Mouse (Mus musculus) mature B cell (primary cell): Measurements from ENCODE around the gene Gbgt1.
"Not testable (repeated sequence)": the region's sequence is repeated elsewhere in the genome, so short reads cannot be mapped to it uniquely, and the experiment has no call there.

Experiments
- in situ Hi-C: fragments of 300-500 bp; cut with MboI; formaldehyde crosslinking; loops from 2 replicates; pipeline ENCODE4 v1.14.3; 2019

The Gbgt1 gene

DNA sequence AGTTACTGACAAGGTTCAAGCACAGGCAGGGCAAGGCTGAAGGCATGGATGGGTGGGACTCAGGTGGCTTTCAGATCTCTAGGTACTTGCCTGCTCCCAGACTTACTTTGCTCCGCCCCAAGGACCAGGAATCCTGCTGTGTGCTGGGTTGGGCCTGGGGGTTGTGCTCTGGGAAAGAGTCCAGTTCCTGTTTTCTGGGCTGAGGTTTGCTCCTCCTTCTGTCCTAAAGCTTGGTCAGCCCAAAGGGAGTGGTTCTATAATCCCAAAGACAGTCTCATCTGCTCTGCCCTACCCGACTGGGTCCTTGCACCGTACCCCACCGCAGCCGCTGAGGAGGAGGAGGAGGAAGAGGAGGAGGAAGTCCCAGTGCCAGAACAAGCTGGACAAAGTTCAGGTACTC, at the start of gene Gbgt1:
Gene Gbgt1, plus strand, starts transcription at position 221 of the 400 bp plus-strand sequence.
- in situ Hi-C loops: no loop called here

DNA sequence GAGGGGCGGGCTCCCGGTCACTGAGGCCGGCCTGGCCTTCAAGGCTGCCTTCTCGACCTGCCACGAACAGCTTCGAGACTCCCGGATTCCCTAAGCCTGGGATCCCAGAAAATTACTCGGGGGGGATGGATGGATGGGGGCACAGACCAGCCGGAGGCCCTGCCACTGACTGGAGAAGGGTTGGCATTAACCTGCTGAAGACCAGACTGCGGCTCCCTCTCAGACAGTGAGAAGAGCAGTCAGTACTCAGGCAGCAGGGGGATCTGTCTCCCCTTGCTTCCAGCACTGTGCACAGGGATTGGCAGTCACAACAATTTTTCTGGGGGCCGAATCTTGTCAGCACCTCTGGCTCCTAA, 49.4 kb upstream of the Gbgt1 start:
- in situ Hi-C loops: no loop called here

DNA sequence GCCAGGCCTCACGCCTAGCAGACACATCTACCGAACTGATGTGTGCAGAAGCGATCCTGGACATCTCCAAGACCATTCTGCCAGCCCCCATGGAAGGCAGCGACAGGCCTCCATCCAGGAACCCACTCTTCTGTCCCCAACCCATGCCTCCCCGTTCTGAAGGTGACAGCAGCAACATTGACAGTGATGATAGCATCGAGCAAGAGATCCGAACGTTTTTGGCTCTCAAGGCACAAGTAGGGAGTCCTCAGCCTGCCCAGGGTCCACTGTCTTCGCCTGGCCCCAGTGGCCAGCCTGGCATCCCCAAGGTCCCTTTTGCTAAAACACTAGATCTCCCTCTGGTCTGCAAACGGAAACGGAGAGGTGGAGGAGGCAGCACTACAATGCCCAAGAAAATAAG, 45.0 kb upstream of the Gbgt1 start:
- in situ Hi-C loops: no loop called here

DNA sequence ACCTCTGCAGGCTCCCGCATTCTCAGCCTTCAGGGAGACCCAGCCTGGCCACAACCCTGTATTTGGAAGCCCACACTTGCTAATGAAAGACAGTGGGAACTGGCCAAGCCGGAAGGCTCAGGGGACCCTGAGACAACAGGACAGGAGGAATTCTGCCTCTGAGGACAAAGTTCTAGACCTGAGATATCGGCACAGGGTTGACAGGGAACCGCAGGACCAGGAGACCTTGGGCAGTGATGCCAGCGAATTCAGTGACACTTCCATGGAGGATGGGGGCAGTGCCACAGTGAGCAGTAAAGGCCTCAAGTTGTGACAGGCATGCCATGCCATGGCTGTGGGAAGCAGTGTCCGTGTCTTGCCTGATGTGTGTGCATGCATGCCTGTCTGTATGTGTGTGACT, 43.2 kb upstream of the Gbgt1 start:
- in situ Hi-C loops: no loop called here

DNA sequence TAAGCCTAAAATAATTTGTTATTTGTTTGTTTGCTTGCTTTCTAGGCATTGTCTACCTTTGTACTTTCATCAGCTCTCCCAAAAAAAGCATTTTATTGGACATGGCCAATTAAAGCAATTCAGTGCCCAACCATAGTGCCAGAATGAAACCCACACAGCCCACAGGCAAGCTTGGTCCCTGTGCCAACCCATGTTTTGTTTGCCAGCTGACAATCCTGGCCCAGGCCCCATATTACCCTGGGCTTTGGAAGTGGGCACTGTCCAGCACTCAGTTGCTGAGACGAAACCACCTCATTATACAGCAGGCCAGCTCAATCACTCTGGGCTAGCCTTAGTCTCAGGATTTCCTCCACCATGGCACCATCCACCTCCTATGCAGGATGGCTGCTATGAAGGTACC, 40.1 kb upstream of the Gbgt1 start:
- in situ Hi-C loops: no loop called here

DNA sequence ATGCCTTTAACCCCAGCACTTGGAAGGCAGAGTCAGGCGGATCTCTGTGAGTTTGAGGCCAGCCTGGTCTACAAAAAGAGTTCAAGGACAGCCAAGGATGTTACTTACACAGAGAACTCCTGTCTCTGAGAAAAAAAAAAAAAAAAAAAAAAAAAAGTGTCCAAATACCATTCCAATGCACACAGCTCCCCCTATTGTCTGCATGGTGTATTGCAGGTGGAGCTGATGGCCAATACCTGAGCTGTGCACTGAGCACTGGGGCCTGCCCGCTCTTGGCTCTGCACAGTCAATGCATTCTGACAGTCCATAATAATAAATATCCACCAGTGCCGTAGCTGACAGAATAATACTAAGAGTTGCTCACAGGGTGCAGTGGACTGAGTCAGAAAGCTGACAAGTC, 32.8 kb upstream of the Gbgt1 start:
- in situ Hi-C loops: no loop called here

DNA sequence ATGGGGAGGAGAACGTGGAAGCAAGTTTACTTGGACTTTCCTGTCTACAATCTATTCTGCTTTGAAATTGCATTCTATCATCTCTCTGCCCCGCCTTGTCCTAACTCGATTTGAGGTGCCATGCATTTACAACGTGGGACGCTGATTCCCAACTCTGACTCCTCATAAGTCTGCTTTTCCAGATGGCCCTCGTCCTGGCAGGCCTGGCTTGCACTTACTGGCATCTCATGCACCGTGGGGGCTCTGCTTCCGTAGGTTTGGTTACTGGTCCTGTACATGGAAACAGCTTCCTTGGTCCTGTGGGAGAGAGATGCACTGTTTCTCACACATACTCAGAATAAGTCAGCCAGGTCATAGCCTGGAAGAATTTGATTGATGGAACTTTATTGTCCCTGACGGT, 31.8 kb upstream of the Gbgt1 start:
- in situ Hi-C loops: no loop called here

DNA sequence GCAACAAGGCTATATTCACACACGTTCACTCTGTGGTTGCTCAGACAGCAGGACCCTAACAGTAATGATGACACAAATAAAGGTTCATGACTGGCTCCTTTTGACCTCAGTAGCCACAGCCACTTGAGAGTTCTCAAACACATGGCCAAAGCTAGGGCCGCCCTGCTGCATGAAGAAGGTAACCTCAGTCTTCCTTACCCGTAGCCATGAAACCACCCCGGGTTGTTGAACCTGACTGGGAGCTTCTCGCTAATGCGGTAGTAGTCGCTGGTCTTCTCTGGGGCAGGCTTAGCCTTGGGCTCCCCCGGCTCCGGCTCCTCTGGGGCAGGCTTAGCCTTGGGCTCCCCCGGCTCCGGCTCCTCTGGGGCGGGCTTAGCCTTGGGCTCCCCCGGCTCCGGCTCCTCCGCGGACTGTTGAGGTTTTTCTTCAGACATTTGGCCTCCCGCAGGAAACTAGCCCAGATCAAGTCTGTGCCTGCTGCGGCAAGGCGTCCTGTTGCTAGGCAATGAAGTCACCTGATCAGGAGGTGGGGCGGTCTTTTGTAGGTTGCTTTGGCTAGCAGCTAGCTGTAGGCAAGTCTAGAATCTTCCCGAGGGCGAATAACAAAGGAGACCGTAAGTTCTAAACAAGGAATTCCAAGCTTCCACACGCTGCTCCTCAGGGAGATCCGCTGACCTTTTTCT, 30.7 kb upstream of the Gbgt1 start, which contains the start of gene 1700007K13Rik:
Gene 1700007K13Rik, minus strand, starts transcription at position 497 of the 683 bp plus-strand sequence.
- in situ Hi-C loops: no loop called here

DNA sequence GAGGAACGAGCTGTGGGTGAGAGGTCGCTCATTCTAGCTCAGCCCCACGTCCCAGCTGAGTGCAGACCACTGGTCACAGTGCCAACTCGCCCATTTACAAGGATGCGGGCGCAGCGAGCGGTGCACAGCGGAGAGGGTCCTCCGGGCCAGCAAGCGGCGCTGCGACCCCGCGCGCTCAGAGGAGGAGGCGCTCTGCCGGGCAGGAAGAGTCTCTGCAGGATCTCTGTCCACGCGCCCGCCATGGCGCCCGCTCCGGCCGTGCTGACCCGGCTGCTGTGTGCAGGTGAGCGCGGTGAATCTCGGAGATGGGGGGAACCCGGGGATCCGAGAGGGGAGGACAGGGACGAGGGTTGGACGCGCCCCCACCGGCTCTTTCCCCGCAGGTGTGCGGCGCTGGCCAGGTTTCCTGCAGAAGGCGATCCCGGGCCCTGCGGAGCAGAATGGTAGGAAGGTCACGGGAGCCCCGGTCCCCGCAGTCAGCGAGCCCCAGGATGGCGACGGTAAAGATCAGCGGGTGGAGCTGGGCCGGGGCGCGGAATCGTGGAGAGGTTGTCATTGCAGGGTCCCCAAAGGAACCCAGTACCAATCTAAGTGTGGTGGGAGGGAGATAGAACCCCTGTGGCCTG, 28.7 kb upstream of the Gbgt1 start, which contains the start of gene Mrps2:
Gene Mrps2, plus strand, starts transcription at position 207 of the 626 bp plus-strand sequence.
- in situ Hi-C loops: no loop called here

DNA sequence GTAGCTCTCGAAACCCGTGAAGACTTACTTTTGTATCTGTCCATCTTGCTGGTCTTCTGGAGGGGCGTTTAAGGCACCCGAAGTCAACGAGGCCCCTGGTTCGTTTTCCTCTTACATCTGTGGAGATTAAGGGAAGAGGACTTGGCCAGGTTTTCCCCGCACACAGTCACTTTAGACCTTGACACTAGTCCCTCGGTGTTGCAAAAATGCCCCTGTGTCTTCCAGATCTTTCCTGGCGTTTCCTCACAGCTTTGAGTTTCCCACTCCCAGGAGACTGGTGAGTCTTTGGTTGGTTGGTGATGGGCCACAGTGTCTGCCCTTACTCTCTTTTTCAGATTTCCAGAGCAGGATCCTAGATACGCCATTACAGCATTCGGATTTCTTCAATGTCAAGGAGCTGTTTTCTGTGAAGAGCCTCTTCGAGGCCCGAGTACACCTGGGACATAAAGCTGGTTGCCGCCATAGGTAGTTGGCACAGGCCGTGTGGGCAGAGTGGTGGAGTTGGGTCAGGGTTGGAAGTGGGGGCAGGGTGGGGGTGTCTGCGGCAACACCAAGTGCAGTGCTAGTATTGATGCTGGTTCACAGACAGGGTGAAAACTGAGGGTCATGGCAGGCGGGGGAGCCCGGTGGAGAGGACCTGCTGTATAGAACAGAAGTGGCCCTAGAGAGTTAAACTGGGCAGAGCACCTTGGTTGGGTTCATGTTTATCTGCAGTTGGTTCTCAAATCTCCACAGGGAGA, 28.0 kb upstream of the Gbgt1 start:
- in situ Hi-C loops: no loop called here

DNA sequence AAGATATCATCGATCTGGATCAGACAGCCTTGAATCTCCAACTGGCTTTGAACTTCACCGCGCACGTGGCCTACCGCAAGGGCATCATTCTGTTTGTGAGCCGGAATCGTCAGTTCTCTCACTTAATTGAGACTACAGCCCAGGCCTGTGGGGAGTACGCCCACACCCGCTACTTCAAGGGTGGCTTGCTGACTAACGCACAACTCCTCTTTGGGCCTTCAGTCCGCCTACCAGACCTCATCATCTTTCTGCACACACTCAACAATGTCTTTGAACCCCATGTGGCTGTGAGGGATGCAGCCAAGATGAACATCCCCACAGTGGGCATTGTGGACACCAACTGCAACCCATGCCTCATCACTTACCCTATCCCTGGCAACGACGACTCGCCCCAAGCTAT, 27.2 kb upstream of the Gbgt1 start:
- in situ Hi-C loops: no loop called here

DNA sequence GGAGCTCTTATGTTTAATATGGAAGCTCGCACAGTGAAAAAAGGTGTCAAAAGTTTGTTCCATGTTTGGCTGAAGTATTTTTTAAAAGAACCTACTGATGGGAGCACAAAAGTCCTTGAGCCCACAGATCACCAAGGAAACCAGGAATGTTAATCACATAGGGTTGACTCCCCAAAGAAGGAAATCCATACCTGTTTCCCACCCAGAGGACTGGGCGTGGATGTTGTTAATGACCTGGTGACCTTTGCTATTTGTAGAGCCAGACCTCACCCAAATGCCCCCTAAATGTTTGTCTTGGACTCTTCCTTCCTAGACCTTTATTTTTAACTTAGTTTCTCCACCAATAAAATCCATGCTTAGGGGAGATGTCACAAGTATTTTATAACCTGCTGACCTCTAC, 26.1 kb upstream of the Gbgt1 start:
- in situ Hi-C loops: no loop called here

DNA sequence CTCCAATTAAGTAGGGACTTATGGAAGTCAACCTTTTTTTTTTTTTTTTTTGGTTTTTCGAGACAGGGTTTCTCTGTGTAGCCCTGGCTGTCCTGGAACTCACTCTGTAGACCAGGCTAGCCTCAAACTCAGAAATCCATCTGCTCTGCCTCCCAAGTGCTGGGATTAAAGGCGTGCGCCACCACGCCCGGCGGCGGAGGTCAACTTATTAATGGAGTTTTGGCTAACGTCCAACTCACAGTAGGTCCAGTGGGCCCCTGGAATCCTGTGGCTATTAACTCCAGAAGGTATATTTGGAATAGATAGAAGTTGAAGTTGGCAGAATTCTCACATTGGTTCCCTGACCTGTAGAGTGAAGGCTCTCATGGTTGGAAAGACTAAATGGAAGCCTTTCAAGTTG, 24.7 kb upstream of the Gbgt1 start:
- in situ Hi-C loops: not testable (repeated sequence)

DNA sequence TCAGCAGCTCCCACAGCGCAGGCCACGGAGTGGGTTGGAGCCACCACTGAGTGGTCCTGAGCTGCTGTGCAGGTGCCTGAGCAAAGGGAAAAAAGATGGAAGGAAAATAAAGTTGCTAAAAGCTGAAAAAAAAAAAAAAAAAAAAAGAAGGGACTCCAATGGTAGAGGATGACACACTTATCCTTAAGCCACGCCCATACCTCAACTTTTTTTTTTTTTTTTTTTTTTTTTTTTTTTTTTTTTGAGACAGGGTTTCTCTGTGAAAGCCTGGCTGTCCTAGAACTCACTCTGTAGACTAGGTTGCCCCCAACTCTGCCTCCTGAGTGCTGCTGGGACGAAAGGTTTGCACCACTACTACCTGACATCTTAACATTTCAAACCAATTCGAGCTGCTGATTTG, 18.7 kb upstream of the Gbgt1 start:
- in situ Hi-C loops: not testable (repeated sequence)

DNA sequence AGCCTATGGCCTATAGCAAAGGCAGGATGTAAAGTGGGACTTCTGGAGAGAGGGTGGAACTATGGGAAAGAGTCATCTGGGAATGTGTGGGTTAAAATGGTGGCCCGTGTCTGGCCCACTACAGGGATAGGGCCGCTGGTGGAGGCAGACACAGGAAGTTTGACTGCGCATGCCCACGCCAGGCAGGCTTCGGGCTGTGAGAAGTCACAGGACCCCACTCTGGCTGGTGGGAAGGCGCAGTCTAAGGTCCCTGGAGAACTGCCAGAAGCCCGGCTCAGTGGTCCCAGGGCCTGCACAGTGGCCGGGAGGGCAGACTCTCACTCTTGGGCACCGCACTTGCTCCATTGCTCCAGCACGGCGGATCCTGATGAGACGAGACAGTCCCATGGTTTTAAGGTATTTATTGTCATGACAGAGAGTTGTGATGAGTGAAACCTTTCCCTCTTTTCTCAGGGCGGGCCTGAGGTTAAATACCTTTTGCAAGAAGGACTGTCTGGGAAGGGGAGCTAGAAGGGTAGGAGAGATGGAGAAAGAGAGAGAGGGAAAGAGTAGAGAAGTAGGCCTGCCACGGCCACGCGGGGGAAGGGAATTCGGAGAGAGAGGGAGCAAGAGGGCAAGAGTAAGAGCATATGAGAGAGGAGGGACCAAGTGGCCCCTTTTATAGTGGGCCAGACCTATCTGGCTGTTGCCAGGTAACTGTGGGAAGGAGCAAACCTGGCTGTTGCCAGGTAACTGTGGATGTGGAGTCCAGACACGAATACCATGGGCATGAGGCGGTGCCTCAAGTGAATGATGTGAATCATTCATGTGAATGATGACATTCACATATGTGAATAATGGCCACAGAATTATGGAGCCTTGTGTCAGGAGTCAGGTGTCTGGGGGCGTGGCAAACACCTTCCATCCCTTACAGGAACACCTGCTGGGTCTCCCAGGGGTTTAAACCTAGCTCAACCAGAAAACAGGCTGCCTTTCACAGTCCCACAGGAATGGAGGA, 17.2 kb upstream of the Gbgt1 start:
- in situ Hi-C loops: no loop called here

DNA sequence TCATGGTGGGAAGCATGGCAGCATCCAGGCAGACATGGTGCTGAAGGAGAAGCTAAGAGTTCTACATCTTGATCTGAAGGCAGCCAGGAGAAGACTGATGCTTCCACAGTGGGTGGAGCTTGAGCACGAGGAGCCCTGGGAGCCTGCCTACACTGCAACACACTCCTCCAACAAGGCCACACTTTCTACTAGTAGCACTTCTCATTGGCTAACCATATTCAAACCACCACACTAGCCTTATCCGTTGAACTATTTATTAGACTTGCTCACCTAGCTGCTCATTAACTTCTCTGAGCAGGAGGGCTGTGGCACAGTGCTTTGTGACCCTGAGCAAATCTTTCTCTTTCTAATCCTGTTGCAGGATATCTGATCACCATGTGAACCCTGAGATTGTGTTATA, 12.8 kb upstream of the Gbgt1 start:
- in situ Hi-C loops: no loop called here

DNA sequence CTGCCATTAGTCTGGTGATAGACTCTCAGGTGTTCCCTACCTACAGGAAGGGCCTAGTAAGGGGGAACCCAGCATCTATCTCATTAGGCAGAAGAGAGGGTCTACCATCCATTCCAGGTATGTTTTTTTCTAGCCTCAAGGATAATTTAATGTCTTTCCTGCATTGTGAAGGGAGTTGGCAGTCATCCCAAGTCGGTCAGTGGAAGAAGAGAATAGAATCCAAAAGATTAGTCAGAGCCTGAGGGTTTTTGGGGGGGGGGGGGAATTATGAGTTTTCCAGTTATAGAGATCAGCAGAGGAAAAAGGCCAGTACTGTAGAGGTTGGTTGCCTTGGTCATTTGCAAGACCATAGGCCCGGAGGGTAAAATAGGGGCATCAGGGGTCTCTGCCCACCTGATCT, 2.2 kb upstream of the Gbgt1 start:
- in situ Hi-C loops: no loop called here

DNA sequence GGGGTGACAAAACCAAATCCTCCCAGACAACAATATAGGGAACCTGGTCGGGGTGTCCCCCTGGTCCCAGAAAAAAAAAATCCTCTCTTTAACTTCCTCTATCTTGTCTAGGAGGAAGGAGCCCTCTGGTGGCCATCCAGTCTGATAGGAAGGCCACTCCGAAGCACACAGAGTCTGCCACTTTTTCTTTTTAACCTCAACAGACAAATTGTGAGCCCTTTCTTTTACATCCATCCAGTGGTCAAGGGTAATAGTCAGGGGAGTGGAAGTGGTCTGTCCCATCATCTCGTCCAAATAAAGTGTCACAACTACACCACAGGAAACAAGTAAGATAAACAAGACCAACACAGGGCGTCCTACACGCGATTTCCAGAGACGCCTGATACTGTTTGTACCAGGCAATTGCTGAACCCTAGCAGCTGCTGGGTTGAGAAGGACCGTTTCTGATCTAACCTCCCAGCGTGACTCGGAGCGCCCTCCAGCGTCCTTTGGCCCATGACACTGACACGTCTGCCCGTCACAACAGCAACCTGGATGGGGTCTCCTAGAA, 1.4 kb upstream of the Gbgt1 start:
- in situ Hi-C loops: no loop called here

DNA sequence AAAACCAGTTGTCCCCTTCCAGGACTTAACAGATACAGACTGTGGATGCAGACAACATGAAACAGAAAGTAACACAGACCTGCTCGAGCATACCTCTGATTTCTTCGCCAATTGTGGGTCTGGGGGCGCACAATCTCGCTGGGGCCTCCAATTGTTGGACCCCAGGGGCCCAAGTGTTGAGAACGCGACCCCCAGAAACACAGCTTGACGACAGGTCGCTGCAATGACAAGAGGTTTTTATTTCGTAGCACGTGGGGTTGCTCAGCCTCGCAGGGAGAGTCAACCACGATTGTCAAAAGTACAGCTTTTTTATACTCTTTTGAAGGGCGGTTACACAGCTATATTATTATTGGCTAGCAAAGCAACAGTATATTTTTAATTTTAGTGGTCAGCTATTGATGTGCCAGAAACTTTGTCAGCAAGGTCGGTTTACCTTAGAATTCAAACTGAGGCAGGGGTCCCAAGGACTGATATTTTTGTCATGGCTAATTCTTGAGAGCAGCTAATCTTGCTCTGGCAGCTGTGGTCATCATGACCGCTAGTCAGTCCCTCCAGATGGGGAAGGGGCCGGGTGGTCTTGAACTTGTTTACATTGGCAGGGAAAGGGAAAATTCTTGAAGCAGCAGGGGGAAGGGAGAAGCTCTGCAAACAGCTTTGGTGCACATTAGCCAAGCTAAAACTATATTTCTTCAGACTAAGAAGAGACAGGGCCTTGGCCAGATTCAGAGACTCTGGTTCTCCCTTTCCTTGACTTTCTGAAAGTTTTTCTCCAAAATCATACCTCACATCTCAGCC, 693 bp upstream of the Gbgt1 start:
- in situ Hi-C loops: no loop called here

DNA sequence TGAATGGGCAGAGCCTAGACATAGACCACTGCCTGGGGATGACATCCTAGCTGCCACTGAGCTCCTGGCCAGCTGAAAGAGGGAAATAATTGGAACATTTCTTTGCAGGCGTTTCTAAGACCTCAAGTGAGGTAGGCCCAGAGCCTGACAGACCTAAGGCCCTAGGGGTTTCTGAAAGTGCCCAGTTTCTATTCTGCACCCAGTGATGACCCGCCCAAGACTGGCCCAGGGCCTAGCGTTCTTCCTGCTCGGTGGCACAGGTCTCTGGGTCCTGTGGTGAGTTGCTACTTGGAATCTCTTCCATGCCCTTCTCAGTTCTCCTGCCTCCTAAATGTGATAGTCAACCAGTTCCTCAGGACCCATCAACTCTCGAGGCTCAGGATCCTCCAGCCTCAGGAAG, 870 bp downstream of the Gbgt1 start:
- in situ Hi-C loops: no loop called here

DNA sequence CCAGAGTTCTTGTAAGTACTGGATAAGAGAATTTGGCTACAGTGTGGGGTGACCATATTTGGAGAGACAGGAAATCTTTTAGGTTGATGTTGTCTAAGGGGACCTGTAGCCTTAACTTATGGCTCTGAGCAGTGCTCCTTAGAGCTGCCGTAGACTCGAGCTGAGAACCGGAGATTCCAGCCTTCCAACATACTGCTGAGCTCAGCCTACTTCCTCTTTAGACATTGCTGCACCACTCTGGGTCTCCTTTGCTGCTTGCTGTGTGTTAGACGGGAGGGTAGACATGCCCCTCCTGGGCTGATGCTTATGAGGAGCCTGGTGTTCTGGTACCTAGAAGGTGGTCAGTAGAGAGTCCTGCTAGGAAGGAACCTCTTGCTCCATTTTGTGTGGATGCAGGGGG, 1.7 kb downstream of the Gbgt1 start:
- in situ Hi-C loops: no loop called here
